Mouse (Mus musculus) ES-E14 (cell line): ENCODE results near the gene Mmp20. TPM values are rescaled to one million over a fixed set of nuclear protein-coding genes. Genes with fewer than 3 reads are reported as not detected.

Experiments
- DNase-seq: peaks from one replicate; pipeline ENCODE4 v3.0.0-alpha.2; 2013; ENCODE audit warnings: low read depth, low spot score
- H3K27ac ChIP-seq: 2 replicates; pipeline ENCODE4 v1.5.1; 2012; ENCODE audit warnings: low read depth, mild to moderate bottlenecking, low read length, moderate library complexity, mixed read lengths; ENCODE audit not compliant: poor library complexity, insufficient read depth, severe bottlenecking
- H3K36me3 ChIP-seq: 2 replicates; pipeline ENCODE4 v1.6.1; 2012; ENCODE audit warnings: mild to moderate bottlenecking, low read length, moderate library complexity, mixed read lengths; ENCODE audit not compliant: control insufficient read depth, poor library complexity, insufficient read depth, severe bottlenecking
- H3K4me1 ChIP-seq, 2 experiments: fragments of 150-350 bp in 1 of 2; sonication (generic) in 1 of 2; 2 replicates each; pipeline ENCODE4 v1.6.1; 2012; ENCODE audit warnings: low read length in 2 of 2, mild to moderate bottlenecking in 1 of 2, mixed read lengths in 1 of 2; ENCODE audit not compliant: control insufficient read depth in 2 of 2, insufficient read depth in 2 of 2, poor library complexity in 1 of 2
- H3K4me3 ChIP-seq, 2 experiments: fragments of 150-350 bp in 1 of 2; sonication (generic) in 1 of 2; 2 replicates each; pipeline ENCODE4 v1.5.1; 2012; ENCODE audit warnings: low read length in 2 of 2, low read depth in 1 of 2, mild to moderate bottlenecking in 1 of 2, mixed read lengths in 1 of 2; ENCODE audit not compliant: insufficient read depth in 1 of 2, poor library complexity in 1 of 2, severe bottlenecking in 1 of 2
- H3K9ac ChIP-seq: 2 replicates; pipeline ENCODE4 v1.6.1; 2012; ENCODE audit warnings: low read depth, mild to moderate bottlenecking, low read length, mixed read lengths; ENCODE audit not compliant: poor library complexity, insufficient read depth, severe bottlenecking
- H3K9me3 ChIP-seq: fragments of 150-350 bp; sonication (generic); 2 replicates; pipeline ENCODE4 v1.6.1; 2012; ENCODE audit warnings: low read depth, mild to moderate bottlenecking, low read length; ENCODE audit not compliant: control insufficient read depth, insufficient read depth
- CHD2 ChIP-seq: IDR thresholded peaks from 2 replicates; pipeline ENCODE4 v1.6.1; 2014; ENCODE audit warnings: mild to moderate bottlenecking, low read depth, low read length, inconsistent platforms
- HCFC1 ChIP-seq: IDR thresholded peaks from 2 replicates; pipeline ENCODE4 v1.6.1; 2012; ENCODE audit warnings: low read length, inconsistent platforms, borderline replicate concordance; ENCODE audit not compliant: insufficient read depth
- MAFK ChIP-seq: IDR thresholded peaks from 2 replicates; pipeline ENCODE4 v1.6.1; 2014; ENCODE audit warnings: mild to moderate bottlenecking, low read depth, low read length, inconsistent platforms; ENCODE audit not compliant: insufficient read depth
- ZC3H11A ChIP-seq: IDR thresholded peaks from 2 replicates; pipeline ENCODE4 v1.6.1; 2012; ENCODE audit warnings: low read depth, mild to moderate bottlenecking, inconsistent platforms, low read length, borderline replicate concordance
- ZNF384 ChIP-seq: IDR thresholded peaks from 2 replicates; pipeline ENCODE4 v1.6.1; 2012; ENCODE audit warnings: low read depth, low read length, inconsistent platforms
- in situ Hi-C, 2 experiments: fragments of 600-800 bp; cut with MboI; formaldehyde crosslinking; loops; one replicate each; pipeline ENCODE4 v1.15.1; 2025; ENCODE audit warnings: low sequenced_read_pairs in 2 of 2, inconsistent platforms in 1 of 2; ENCODE audit not compliant: unreplicated experiment in 2 of 2
- total RNA-seq: library from RNA; depleted of rRNA; stranded (reverse); fragments of 300-350 nt; gene quantifications from 2 replicates; pipeline ENCODE4 v1.2.3, GENCODE M21; 2012; rRNA removed

Mmp20 gene
- total RNA-seq, 1 experiment, result 0.18 TPM

- Histone ChIP-seq H3K9me3 (no peaks in the 10 kb centered on the region), H3K27ac (no peak overlapping the region), H3K4me3 (no peak overlapping the region), H3K4me1 (0 out of 4 replicates have a peak, but pooled peaks cover 0 to 2% of the 10 kb centered on the region in 2 experiments), H3K36me3 (no peaks in the 10 kb centered on the region), H3K9ac (no peak overlapping the region)
- in situ Hi-C loops, result loop anchor here (5.0 to 25.0 kb wide), 3 partner anchors 138 to 473 kb away; no protein-coding TSS in a partner anchor
- DNase-seq, result peak; percentile 52
- peak; percentile 87 for TF ChIP-seq ZC3H11A
- TF ChIP-seq CHD2, result no peak
Observed at GRCm38 (mm10) chr9:7714062-7714907, 86.3 kb downstream of the Mmp20 start.

DNA sequence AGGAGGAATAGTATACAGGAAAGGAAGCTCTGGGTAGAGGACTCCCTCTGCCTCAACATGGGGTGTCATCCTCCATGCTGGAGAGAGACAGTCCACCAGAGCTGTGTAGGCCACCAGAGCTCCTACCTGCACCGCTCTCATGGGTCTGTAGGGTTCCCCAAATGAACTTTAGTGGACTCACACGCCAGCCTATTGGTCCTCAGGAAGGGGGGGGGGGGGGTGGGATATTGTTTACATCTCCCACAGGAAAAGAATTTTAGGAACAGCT is 86.8 kb downstream of the Mmp20 start:
- H3K4me3 ChIP-seq, result no peak overlapping the region
- H3K36me3 ChIP-seq, result no peaks in the 10 kb centered on the region
- no peak for TF ChIP-seq MAFK
- TF ChIP-seq CHD2, result no peak
- no peak for TF ChIP-seq ZNF384
- TF ChIP-seq HCFC1, result no peak
- TF ChIP-seq ZC3H11A, result no peak
- DNase-seq, result no peak
- H3K9me3 ChIP-seq, result no peaks in the 10 kb centered on the region
- in situ Hi-C loops, result loop anchor here (5.0 to 25.0 kb wide), 3 partner anchors 137 to 472 kb away; no protein-coding TSS in a partner anchor
- H3K4me1 ChIP-seq, result 0 out of 4 replicates have a peak, but pooled peaks cover 0 to 2% of the 10 kb centered on the region in 2 experiments
- H3K27ac ChIP-seq, result no peak overlapping the region
- H3K9ac ChIP-seq, result no peak overlapping the region

GRCm38 (mm10) chr9:7721543-7721942 is 93.5 kb downstream of the Mmp20 start:
- peak overlapping the region; percentile 75; the same call in 1 of the 2 replicates for H3K27ac ChIP-seq
- no peak for DNase-seq
- in situ Hi-C loops, result loop anchor here in 1 of 2 experiments (25.0 kb wide), 1 partner anchor 466 kb away; no protein-coding TSS in a partner anchor

More at GRCm38 (mm10) chr9:7721543-7721942, 93.5 kb downstream of the Mmp20 start:
- Histone ChIP-seq H3K4me3 (no peak overlapping the region), H3K4me1 (peaks cover 0 to 8% of the 10 kb centered on the region in 2 experiments; a peak in 2 of 4 replicates), H3K9me3 (no peaks in the 10 kb centered on the region), H3K9ac (no peak overlapping the region), H3K36me3 (no peaks in the 10 kb centered on the region)
- no peak for TF ChIP-seq CHD2

Other genes starting within 250 kb of the Mmp20 start
- not detected in 2 replicates for gene Mmp1b, start 240.2 kb upstream of the Mmp20 start, total RNA-seq
- not detected in 2 replicates for gene Mmp3, start 182.4 kb upstream of the Mmp20 start, total RNA-seq
- 0.13 TPM in 1 of 2 replicates, not detected in the other for gene Mmp10, start 125.9 kb upstream of the Mmp20 start, total RNA-seq
- not detected in 2 replicates for gene Mmp8, start 69.8 kb upstream of the Mmp20 start, total RNA-seq
- not detected in 2 replicates for gene Mmp27, start 56.8 kb upstream of the Mmp20 start, total RNA-seq
- gene Mmp7, start 63.9 kb downstream of the Mmp20 start, total RNA-seq, result not detected in 2 replicates
- 23.6 and 27.5 TPM in 2 replicates for gene Tmem123, start 135.8 kb downstream of the Mmp20 start, total RNA-seq
- gene Birc2, start 208.8 kb downstream of the Mmp20 start, total RNA-seq, result 27.4 and 30.5 TPM in 2 replicates
- 4.0 and 4.6 TPM in 2 replicates for gene Birc3, start 245.0 kb downstream of the Mmp20 start, total RNA-seq